Mouse (Mus musculus): ENCODE results near the gene Mocs3. TPM values are rescaled to one million over a fixed set of nuclear protein-coding genes. Genes with fewer than 3 reads are reported as not detected.

Mocs3 gene
- total RNA-seq, 2 experiments from 2014 or later: 17.5 to 21.3 TPM

GRCm38 (mm10) chr2:168231471-168231829 lies 1.0 kb downstream of the Mocs3 start:
- DNase-seq (ENCODE audit: low spot score in 2 of 2): no peak
- intact Hi-C loops (cut with DNase I): no loop called here

GRCm38 (mm10) chr2:168233286-168233685 lies 2.9 kb downstream of the Mocs3 start:
- intact Hi-C loops (cut with DNase I): no loop called here
- DNase-seq (ENCODE audit: low spot score in 2 of 2): no peak

- intact Hi-C loops (cut with DNase I): no loop called here
- no peak for DNase-seq (ENCODE audit: low spot score in 2 of 2)
Observed at GRCm38 (mm10) chr2:168238335-168238734, 7.9 kb downstream of the Mocs3 start.

GRCm38 (mm10) chr2:168242841-168243240 lies 12.4 kb downstream of the Mocs3 start:
- intact Hi-C loops (cut with DNase I): no loop called here
- DNase-seq (ENCODE audit: low spot score in 2 of 2): no peak

GRCm38 (mm10) chr2:168243278-168243677 lies 12.9 kb downstream of the Mocs3 start:
- DNase-seq (ENCODE audit: low spot score in 2 of 2): no peak
- intact Hi-C loops (cut with DNase I): no loop called here

- no peak for DNase-seq (ENCODE audit: low spot score in 2 of 2)
- intact Hi-C loops (cut with DNase I): no loop called here
Observed at GRCm38 (mm10) chr2:168245571-168245970, 15.1 kb downstream of the Mocs3 start.

- DNase-seq (ENCODE audit: low spot score in 2 of 2): no peak
- intact Hi-C loops (cut with DNase I): no loop called here
Observed at GRCm38 (mm10) chr2:168248167-168248855, 17.9 kb downstream of the Mocs3 start.

GRCm38 (mm10) chr2:168248856-168249245 lies 18.4 kb downstream of the Mocs3 start:
- DNase-seq (ENCODE audit: low spot score in 2 of 2): no peak
- intact Hi-C loops (cut with DNase I): no loop called here

- intact Hi-C loops (cut with DNase I): loop anchor here (1.0 kb wide), 2 partner anchors 195 to 378 kb away; no protein-coding TSS in a partner anchor
- DNase-seq (ENCODE audit: low spot score in 2 of 2): peak; percentile 75 to 84
Observed at GRCm38 (mm10) chr2:168250270-168250669, 19.8 kb downstream of the Mocs3 start.

GRCm38 (mm10) chr2:168252639-168253292 lies 22.3 kb downstream of the Mocs3 start:
- intact Hi-C loops (cut with DNase I): no loop called here
- no peak for DNase-seq (ENCODE audit: low spot score in 2 of 2)

- intact Hi-C loops (cut with DNase I): no loop called here
- DNase-seq (ENCODE audit: low spot score in 2 of 2): peak; percentile 33 to 40
Observed at GRCm38 (mm10) chr2:168253822-168254221, 23.4 kb downstream of the Mocs3 start.

GRCm38 (mm10) chr2:168256506-168256905 lies 26.1 kb downstream of the Mocs3 start:
- DNase-seq (ENCODE audit: low spot score in 2 of 2): no peak
- intact Hi-C loops (cut with DNase I): no loop called here

GRCm38 (mm10) chr2:168257188-168257587 lies 26.8 kb downstream of the Mocs3 start:
- no peak for DNase-seq (ENCODE audit: low spot score in 2 of 2)
- intact Hi-C loops (cut with DNase I): no loop called here

GRCm38 (mm10) chr2:168259046-168259445 lies 28.6 kb downstream of the Mocs3 start:
- no peak for DNase-seq (ENCODE audit: low spot score in 2 of 2)
- intact Hi-C loops (cut with DNase I): no loop called here

- no peak for DNase-seq (ENCODE audit: low spot score in 2 of 2)
- intact Hi-C loops (cut with DNase I): no loop called here
Observed at GRCm38 (mm10) chr2:168260124-168260523, 29.7 kb downstream of the Mocs3 start.

- DNase-seq (ENCODE audit: low spot score in 2 of 2): peak; percentile 74 to 77
- intact Hi-C loops (cut with DNase I): no loop called here
Observed at GRCm38 (mm10) chr2:168260900-168261299, 30.5 kb downstream of the Mocs3 start.

GRCm38 (mm10) chr2:168268033-168268432 lies 37.6 kb downstream of the Mocs3 start:
- intact Hi-C loops (cut with DNase I): no loop called here
- DNase-seq (ENCODE audit: low spot score in 2 of 2): no peak

- DNase-seq (ENCODE audit: low spot score in 2 of 2): no peak
Observed at GRCm38 (mm10) chr2:168273387-168273786, 43.0 kb downstream of the Mocs3 start.

GRCm38 (mm10) chr2:168274374-168274935 lies 44.0 kb downstream of the Mocs3 start:
- intact Hi-C loops (cut with DNase I): loop anchor here (1.0 kb wide), 1 partner anchor 171 kb away; no protein-coding TSS in a partner anchor
- DNase-seq (ENCODE audit: low spot score in 2 of 2): peak; percentile 51 to 65

More at GRCm38 (mm10) chr2:168273387-168273786, 43.0 kb downstream of the Mocs3 start:
- intact Hi-C loops (cut with DNase I): no loop called here

- peak in 1 of 2 experiments; percentile 62 for DNase-seq (ENCODE audit: low spot score in 2 of 2)
- intact Hi-C loops (cut with DNase I): no loop called here
Observed at GRCm38 (mm10) chr2:168280729-168281581, 50.5 kb downstream of the Mocs3 start.

Measured in left cerebral cortex, postnatal 36 days (tissue).